Mouse (Mus musculus) limb, embryonic 10.5 days (tissue): ENCODE results near the gene Plaa. TPM values are rescaled to one million over a fixed set of nuclear protein-coding genes. Genes with fewer than 3 reads are reported as not detected.

ENCODE experiments used
- DNase-seq: peaks from one replicate; pipeline ENCODE4 v3.0.0-alpha.2; 2017; ENCODE audit warnings: low spot score
- H3K27ac ChIP-seq: fragments of 300-500 bp; sonication (generic); 2 replicates; pipeline ENCODE4 v1.5.1; 2016; ENCODE audit warnings: mild to moderate bottlenecking
- H3K27me3 ChIP-seq: fragments of 300-500 bp; sonication (generic); 2 replicates; pipeline ENCODE4 v1.6.1; 2016; ENCODE audit warnings: low read depth, mild to moderate bottlenecking; ENCODE audit not compliant: poor library complexity, severe bottlenecking
- H3K36me3 ChIP-seq: fragments of 300-500 bp; sonication (generic); 2 replicates; pipeline ENCODE4 v1.6.1; 2016; ENCODE audit warnings: mild to moderate bottlenecking, moderate library complexity
- H3K4me1 ChIP-seq: fragments of 300-500 bp; sonication (generic); 2 replicates; pipeline ENCODE4 v1.6.1; 2016
- H3K4me3 ChIP-seq: fragments of 300-500 bp; sonication (generic); 2 replicates; pipeline ENCODE4 v1.5.1; 2016; ENCODE audit warnings: mild to moderate bottlenecking, moderate library complexity
- H3K9me3 ChIP-seq: fragments of 300-500 bp; sonication (generic); replicated peaks from 2 replicates; pipeline ENCODE4 v1.6.1; 2016; ENCODE audit warnings: mild to moderate bottlenecking
- WGBS: fragments of 180-500 bp; shearing (Covaris S2); methylation state at CpG from one replicate; pipeline ENCODE4 v1.1.7; 2016; 5-methylcytosine and 5-hydroxymethylcytosine counted together
- polyA plus RNA-seq: library from polyadenylated mRNA; unstranded; fragments of >200 nt; fragmentation: Nextera tagmentation; extraction: Ambion mirVana; gene quantifications from 2 replicates; pipeline ENCODE4 v1.2.1, GENCODE M21; 2016

Plaa gene
- polyA plus RNA-seq, 1 experiment from 2014 or later, result 104 TPM

GRCm38 (mm10) chr4:94529448-94529847 lies 73.6 kb downstream of the Plaa start:
- H3K9me3 ChIP-seq, result no peaks in the 10 kb centered on the region
- H3K36me3 ChIP-seq, result 0 out of 2 replicates have a peak, but pooled peaks cover 4% of the 10 kb centered on the region
- H3K27ac ChIP-seq, result no peak overlapping the region
- no peak for DNase-seq
- H3K4me1 ChIP-seq, result no peaks in the 10 kb centered on the region
- H3K27me3 ChIP-seq, result no peaks in the 10 kb centered on the region
- H3K4me3 ChIP-seq, result no peak overlapping the region
- WGBS, result 90% methylated on average over 1 of the region's 1 CpGs

- Histone ChIP-seq H3K27me3 (no peaks in the 10 kb centered on the region), H3K36me3 (0 out of 2 replicates have a peak, but pooled peaks cover 3% of the 10 kb centered on the region), H3K27ac (no peak overlapping the region), H3K4me1 (no peaks in the 10 kb centered on the region), H3K4me3 (no peak overlapping the region), H3K9me3 (no peaks in the 10 kb centered on the region)
- no peak for DNase-seq
Observed at GRCm38 (mm10) chr4:94523321-94523720, 79.7 kb downstream of the Plaa start.

- H3K4me1 ChIP-seq, result no peaks in the 10 kb centered on the region
- no peaks in the 10 kb centered on the region for H3K9me3 ChIP-seq
- peaks cover 13% of the 10 kb centered on the region for H3K36me3 ChIP-seq
- no peak overlapping the region for H3K27ac ChIP-seq
- H3K27me3 ChIP-seq, result no peaks in the 10 kb centered on the region
- WGBS, result 68% methylated on average over 4 of the region's 4 CpGs
- no peak overlapping the region for H3K4me3 ChIP-seq
- peak; percentile 51 for DNase-seq
Observed at GRCm38 (mm10) chr4:94517631-94518030, 85.4 kb downstream of the Plaa start.

Other genes starting within 250 kb of the Plaa start
- not detected in 2 replicates for gene Gm10306, start 46.7 kb downstream of the Plaa start, polyA plus RNA-seq
- gene Caap1, start 46.4 kb downstream of the Plaa start, polyA plus RNA-seq, result 25.3 and 26.0 TPM in 2 replicates
- gene Ift74, start 11.2 kb upstream of the Plaa start, polyA plus RNA-seq, result 38.8 and 44.9 TPM in 2 replicates
- gene Lrrc19, start 46.9 kb upstream of the Plaa start, polyA plus RNA-seq, result 1.0 and 1.1 TPM in 2 replicates
- gene Tek, start 136.0 kb upstream of the Plaa start, polyA plus RNA-seq, result 7.1 and 9.0 TPM in 2 replicates